Mouse (Mus musculus): ENCODE data around the gene Cela1.

DNA sequence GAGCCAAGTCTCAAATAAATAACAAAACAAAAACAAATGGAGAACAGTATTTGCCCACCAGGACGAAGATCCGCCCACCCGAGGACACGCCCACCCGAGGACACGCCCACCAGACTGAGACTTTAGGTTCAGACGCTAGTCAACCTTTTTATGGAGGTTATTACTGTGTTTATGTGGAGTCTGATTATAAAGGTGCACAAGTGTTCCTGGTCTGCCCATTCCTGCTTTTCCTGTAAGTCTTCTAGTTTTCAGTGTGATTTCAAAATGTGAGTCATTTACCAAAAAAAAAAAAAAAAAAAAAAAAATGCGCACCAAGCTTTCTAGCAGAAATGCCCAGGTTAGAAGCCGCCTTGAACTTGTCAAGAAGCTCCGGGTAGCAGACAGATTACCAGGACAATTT, 60.4 kb downstream of the Cela1 start:
- TF ChIP-seq GATA1 (IDR thresholded peaks at IDR 0.05; ENCODE audit: borderline replicate concordance, low read length) (no peak), CTCF (IDR thresholded peaks at IDR 0.05; ENCODE audit: low read depth, low read length) (no peak), TAL1 (conservative IDR thresholded peaks at IDR 0.05; ENCODE audit: low read depth, low read length) (no peak), GATA2 (IDR thresholded peaks at IDR 0.05; ENCODE audit: borderline replicate concordance, low read depth, low read length) (no peak), POLR2AphosphoS5 (IDR thresholded peaks at IDR 0.05; ENCODE audit: insufficient replicate concordance, low read depth, low read length) (no peak)
